Mouse (Mus musculus): ENCODE data around the gene Igfbp2. TPM values are rescaled to one million over a fixed set of nuclear protein-coding genes. Genes with fewer than 3 reads are reported as not detected.

The Igfbp2 gene
- polyA plus RNA-seq, 1 experiment from 2014 or later, result 148 TPM

DNA sequence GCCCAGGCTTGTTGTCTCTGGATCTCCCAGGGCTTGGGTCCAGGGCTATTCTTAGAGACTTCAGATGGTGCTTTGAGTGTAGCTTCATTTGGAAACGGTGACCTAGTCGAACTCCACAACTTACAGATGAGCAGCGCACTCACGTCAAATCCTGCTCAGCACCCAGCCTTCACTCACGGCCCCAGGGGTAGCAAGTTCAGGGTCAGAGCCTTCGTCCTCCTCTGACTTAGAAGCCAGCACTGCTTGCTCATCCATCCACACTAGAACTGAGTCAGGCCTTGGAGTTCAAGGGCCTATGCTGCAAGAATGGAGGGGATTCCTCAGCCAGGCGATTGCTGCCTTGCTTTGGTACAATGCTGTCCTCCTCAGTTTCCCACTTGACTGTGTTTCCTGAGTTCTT lies 15.5 kb downstream of the Igfbp2 start:
- Histone ChIP-seq H3K9ac (no peak overlapping the region), H3K27ac (no peak overlapping the region), H3K4me1 (replicated peaks) (no peaks in the 10 kb centered on the region), H3K4me2 (replicated peaks) (no peak overlapping the region), H3K36me3 (no peaks in the 10 kb centered on the region), H3K9me3 (no peaks in the 10 kb centered on the region), H3K4me3 (replicated peaks) (no peak overlapping the region), H3K27me3 (replicated peaks) (no peaks in the 10 kb centered on the region)
- WGBS, result 86% methylated on average over 7 of the region's 7 CpGs
- ATAC-seq, result no peak

DNA sequence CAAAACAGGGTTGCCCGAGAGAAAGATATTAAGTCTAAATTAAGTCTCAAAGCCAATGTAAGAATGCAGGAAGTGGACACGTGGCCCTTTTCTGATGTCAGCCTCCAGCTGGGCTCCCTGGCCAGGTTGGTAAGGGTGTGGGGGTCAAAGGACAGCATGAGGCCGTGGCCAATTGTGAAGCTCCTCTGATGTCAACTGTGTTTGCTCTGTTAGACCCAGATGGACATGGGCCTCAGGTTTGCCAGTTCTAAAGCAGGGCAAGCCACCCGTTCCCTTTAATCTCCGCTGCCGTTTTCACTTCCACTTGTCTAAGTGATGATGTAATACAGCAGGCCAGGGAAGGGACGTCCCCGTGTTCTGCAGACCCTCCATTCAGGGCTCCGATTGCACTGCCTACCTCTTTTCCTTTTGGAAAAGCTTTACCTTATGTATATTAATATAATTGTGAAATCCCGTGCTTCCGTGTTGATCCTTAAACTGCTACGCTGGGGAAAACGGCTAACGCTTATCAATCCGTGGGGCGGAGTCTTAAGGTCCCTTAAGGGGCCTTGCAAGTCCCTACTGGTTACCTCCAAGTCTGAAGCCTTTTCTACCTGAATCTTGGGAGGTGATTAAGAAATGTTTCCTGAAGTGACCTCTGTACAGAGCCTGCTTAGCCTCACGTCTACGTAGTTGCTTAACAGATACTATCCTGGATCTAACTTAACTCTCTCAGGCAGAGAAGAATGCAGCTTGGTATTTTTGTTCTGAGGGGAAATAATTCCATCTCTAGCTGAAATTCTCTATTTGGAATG lies 18.6 kb downstream of the Igfbp2 start:
- ATAC-seq, result peak; percentile 47; the same call in 1 of the 2 replicates
- WGBS, result 74% methylated on average over 18 of the region's 18 CpGs
- H3K9ac ChIP-seq, result no peak overlapping the region

DNA sequence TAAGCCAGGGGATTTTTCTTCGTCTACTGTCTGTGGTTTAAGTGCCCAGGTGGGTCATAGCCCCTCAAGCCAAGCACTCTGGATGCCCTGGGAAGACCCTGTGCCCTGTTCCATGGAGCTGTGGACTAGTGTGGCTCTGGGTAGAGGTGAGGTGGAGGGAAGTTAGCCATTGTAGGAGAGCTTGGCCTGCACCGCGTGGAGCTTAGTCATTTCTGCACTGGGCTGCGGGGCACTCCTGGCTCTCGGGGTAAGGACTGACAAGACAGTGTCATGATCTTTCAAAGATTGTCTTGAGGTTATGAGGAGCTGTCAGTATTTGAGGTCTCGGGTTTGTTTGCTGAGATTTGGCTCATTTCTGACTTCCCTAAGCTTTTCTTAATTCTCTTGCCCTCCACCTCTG lies 20.4 kb downstream of the Igfbp2 start:
- Histone ChIP-seq H3K4me2 (replicated peaks) (no peak overlapping the region), H3K4me3 (replicated peaks) (no peak overlapping the region), H3K36me3 (no peaks in the 10 kb centered on the region), H3K9me3 (no peaks in the 10 kb centered on the region), H3K27me3 (replicated peaks) (no peaks in the 10 kb centered on the region), H3K4me1 (replicated peaks) (no peaks in the 10 kb centered on the region), H3K27ac (no peak overlapping the region), H3K9ac (no peak overlapping the region)
- no peak for ATAC-seq
- 89% methylated on average over 6 of the region's 6 CpGs for WGBS

More for the DNA sequence above, 18.6 kb downstream of the Igfbp2 start:
- H3K9me3 ChIP-seq, result no peaks in the 10 kb centered on the region
- no peak overlapping the region for H3K4me2 ChIP-seq (replicated peaks)
- H3K4me3 ChIP-seq (replicated peaks), result no peak overlapping the region
- H3K4me1 ChIP-seq (replicated peaks), result no peaks in the 10 kb centered on the region
- H3K27me3 ChIP-seq (replicated peaks), result no peaks in the 10 kb centered on the region
- no peak overlapping the region for H3K27ac ChIP-seq
- no peaks in the 10 kb centered on the region for H3K36me3 ChIP-seq

DNA sequence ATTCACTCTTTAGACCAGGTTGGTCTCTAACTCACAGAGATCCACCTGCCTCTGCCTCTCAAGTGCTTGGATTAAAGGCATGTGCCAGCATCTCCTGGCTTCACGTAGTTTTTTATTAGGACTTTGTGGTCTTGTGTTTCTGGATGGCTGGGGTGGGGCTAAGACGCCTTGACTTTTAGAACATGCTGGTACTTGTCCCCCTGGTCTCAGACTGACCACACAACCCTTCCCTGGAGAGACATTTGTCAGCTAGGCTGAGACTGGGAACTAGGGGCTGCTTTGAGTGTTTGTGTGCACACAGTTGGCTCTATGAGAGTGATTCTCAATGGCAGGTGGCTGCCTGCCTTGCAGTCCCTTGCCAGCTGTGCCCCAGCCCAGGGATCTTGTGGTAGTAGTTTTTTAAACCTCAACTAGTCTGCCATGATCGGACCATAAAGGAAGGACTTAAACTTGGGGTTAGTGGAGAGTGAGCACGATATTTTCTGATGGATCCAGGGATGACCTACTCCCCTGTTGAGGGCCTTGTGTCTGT lies 23.6 kb downstream of the Igfbp2 start:
- Histone ChIP-seq H3K36me3 (no peaks in the 10 kb centered on the region), H3K4me2 (replicated peaks) (no peak overlapping the region), H3K27me3 (replicated peaks) (no peaks in the 10 kb centered on the region), H3K9ac (no peak overlapping the region), H3K9me3 (no peaks in the 10 kb centered on the region), H3K4me1 (replicated peaks) (no peaks in the 10 kb centered on the region), H3K27ac (no peak overlapping the region), H3K4me3 (replicated peaks) (no peak overlapping the region)
- WGBS, result 84% methylated on average over 4 of the region's 4 CpGs
- ATAC-seq, result no peak

DNA sequence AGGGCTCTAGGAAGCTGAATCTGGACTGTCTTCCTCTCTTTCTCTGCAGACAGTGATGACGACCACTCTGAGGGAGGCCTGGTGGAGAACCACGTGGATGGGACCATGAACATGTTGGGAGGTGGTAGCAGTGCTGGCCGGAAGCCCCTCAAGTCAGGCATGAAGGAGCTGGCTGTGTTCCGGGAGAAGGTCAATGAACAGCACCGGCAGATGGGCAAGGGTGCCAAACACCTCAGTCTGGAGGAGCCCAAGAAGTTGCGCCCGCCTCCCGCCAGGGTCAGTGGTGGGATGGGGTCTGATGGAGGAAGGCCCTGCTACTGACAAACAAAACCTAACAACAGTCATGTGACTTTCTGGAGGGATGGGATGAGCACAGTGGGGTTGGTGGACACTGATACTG lies 24.7 kb downstream of the Igfbp2 start:
- Histone ChIP-seq H3K27me3 (replicated peaks) (no peaks in the 10 kb centered on the region), H3K4me3 (replicated peaks) (no peak overlapping the region), H3K9ac (no peak overlapping the region), H3K9me3 (no peaks in the 10 kb centered on the region), H3K4me2 (replicated peaks) (no peak overlapping the region), H3K36me3 (no peaks in the 10 kb centered on the region), H3K4me1 (replicated peaks) (no peaks in the 10 kb centered on the region), H3K27ac (no peak overlapping the region)
- 85% methylated on average over 8 of the region's 8 CpGs for WGBS
- ATAC-seq, result no peak

DNA sequence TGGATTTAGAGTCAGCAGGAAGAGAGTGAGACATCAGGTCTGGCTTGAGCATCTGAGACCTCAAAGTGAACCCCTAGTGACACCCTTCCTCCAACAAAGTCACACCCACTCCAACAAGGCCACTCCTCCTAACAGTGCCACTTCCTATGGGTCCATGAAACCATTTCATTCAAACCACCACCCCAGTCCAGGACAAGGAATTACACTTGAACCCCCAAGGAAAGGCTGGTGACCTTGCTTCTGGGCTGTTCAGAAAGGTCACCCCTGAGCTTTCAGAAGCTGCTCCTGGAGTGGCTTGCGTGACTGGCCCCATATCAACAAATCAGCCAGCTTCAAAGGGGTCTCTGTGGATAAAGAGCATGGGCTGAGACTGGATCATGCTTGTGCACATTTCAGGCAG lies 29.5 kb downstream of the Igfbp2 start:
- Histone ChIP-seq H3K27ac (no peak overlapping the region), H3K9me3 (no peaks in the 10 kb centered on the region), H3K9ac (no peak overlapping the region), H3K27me3 (replicated peaks) (no peaks in the 10 kb centered on the region), H3K4me1 (replicated peaks) (no peaks in the 10 kb centered on the region), H3K4me2 (replicated peaks) (no peak overlapping the region), H3K36me3 (no peaks in the 10 kb centered on the region), H3K4me3 (replicated peaks) (no peak overlapping the region)
- no peak for ATAC-seq
- 84% methylated on average over 1 of the region's 1 CpGs for WGBS

DNA sequence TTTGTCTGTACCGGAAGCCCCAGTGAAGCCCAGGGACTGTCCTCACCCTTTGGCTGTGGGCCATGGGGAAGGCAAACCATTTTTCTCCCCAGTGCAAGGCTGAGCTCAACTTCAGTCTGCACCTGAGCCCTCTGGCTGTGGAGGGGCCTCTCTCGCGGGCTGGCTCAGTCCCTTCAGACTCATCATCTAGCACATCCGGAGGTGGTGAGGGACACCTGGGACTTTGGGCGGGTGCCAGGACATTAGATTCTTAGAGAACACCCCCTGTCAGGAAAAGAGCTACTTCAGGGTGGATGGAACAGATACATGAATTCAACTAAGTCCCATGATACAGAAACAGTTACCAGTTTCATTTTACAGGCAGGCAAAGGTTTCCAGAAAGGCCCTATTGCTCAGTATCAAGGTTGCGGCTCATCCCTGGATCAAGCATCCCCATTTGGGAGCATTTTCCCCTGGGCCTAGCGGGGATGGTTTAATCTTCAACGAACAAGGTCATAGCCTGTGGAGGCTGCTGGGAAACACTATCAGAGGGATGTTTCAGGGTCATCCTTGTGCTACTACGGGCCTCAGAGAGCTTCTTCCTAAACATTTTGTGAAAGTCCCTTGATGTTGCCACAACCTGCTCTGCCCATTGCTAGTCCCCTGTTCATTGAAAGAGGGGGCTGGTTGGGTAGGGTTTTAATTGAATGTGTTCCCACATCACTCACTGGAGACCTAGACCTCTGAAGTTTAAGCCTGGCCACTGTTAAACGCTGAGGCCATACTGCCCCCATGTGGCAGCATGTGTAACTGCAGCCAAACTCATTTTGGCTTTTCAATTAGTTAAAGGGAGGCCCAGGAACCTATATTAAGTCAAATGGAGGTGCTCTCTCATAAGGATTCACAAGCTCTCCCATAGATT lies 30.3 kb downstream of the Igfbp2 start:
- H3K4me2 ChIP-seq (replicated peaks), result no peak overlapping the region
- no peaks in the 10 kb centered on the region for H3K27me3 ChIP-seq (replicated peaks)
- no peak overlapping the region for H3K4me3 ChIP-seq (replicated peaks)
- no peaks in the 10 kb centered on the region for H3K9me3 ChIP-seq
- H3K4me1 ChIP-seq (replicated peaks), result no peaks in the 10 kb centered on the region
- 51% methylated on average over 10 of the region's 10 CpGs for WGBS
- H3K9ac ChIP-seq, result no peak overlapping the region
- ATAC-seq, result peak; percentile 34; the same call in 1 of the 2 replicates
- H3K36me3 ChIP-seq, result no peaks in the 10 kb centered on the region
- no peak overlapping the region for H3K27ac ChIP-seq

DNA sequence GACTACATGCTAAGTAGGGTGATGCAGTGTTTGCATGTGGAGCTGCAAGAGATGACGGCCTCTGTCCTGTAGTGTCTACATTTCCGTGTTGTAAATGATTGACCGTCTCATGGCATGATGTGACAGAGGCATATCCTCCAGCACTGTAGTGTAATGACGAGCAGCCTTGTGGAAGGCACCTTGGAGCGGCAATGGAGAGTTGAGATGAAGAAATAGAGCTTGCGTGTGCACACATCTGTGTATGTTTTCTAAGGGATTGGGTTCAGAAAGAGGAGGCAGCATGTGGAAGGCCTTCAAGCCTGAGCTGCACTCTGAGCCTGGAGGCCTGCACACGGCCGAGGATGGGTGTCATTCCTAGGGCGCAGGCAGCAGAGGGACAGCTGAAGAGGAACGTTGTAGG lies 31.4 kb downstream of the Igfbp2 start:
- Histone ChIP-seq H3K4me2 (replicated peaks) (no peak overlapping the region), H3K9me3 (no peaks in the 10 kb centered on the region), H3K27ac (no peak overlapping the region), H3K27me3 (replicated peaks) (no peaks in the 10 kb centered on the region), H3K4me3 (replicated peaks) (no peak overlapping the region), H3K4me1 (replicated peaks) (no peaks in the 10 kb centered on the region), H3K9ac (no peak overlapping the region), H3K36me3 (peaks cover 3% of the 10 kb centered on the region; the same call in 1 of the 2 replicates)
- WGBS, result 84% methylated on average over 10 of the region's 10 CpGs
- no peak for ATAC-seq

DNA sequence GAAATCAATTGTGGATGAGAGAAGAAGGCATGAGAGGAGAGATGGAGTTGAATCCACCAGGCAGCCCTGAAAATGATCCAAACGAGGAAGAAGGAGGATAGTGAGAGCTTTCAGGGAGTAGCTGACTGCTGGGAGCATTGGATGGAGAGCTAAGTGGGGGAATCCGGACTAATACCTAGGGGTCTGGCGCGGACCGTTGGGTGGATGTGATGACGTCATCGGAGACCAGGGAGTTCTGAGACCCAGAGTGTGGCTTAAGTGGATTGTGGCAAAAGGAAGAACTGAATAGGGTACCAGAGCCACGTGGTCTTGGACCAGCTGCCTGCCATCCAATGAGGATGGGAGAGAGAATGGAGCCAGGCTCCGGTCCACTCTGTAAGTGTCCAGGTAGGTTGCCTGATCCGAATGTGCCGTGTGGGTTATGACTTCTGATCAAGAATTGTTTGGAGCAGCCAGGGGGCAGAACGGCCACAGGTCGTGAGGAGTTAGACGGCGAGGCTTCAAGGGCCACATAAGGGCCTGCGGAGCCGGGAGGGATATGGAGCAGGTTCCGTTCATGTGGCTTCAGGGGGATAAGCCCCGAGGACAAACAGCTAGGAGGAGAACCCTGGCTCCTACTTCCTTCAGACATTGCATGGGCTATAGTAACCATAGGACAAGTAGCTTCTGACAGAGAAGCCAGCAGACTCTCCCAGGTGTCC lies 32.1 kb downstream of the Igfbp2 start:
- 84% methylated on average over 19 of the region's 19 CpGs for WGBS
- Histone ChIP-seq H3K9me3 (no peaks in the 10 kb centered on the region), H3K9ac (no peak overlapping the region), H3K27ac (no peak overlapping the region), H3K4me1 (replicated peaks) (no peaks in the 10 kb centered on the region), H3K36me3 (peaks cover 3% of the 10 kb centered on the region; the same call in 1 of the 2 replicates), H3K27me3 (replicated peaks) (no peaks in the 10 kb centered on the region), H3K4me3 (replicated peaks) (no peak overlapping the region), H3K4me2 (replicated peaks) (no peak overlapping the region)
- no peak for ATAC-seq

DNA sequence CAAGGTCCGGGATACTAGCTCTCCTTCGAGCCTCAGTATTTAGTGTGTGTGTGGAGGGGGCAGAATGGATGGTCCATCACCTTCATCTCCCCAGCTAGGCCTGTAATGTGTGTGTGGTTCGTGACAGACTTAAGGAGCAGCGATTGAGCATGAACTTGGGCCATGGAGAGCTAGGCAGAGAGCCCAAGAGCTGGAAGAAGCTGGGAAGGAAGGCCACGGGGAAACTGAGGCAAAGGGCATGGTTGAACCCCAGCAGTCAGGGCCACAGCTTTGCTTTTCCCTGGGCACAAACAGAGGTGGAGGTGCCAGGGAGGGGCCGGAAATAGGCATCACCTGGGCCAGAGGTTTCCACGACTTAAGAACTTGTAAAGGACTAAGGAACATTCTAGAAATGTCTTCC lies 32.8 kb downstream of the Igfbp2 start:
- H3K9me3 ChIP-seq, result no peaks in the 10 kb centered on the region
- H3K27ac ChIP-seq, result no peak overlapping the region
- H3K4me3 ChIP-seq (replicated peaks), result no peak overlapping the region
- no peaks in the 10 kb centered on the region for H3K4me1 ChIP-seq (replicated peaks)
- H3K36me3 ChIP-seq, result peaks cover 3% of the 10 kb centered on the region; the same call in 1 of the 2 replicates
- no peak overlapping the region for H3K4me2 ChIP-seq (replicated peaks)
- no peaks in the 10 kb centered on the region for H3K27me3 ChIP-seq (replicated peaks)
- ATAC-seq, result no peak
- no peak overlapping the region for H3K9ac ChIP-seq
- WGBS, result 81% methylated on average over 7 of the region's 7 CpGs

DNA sequence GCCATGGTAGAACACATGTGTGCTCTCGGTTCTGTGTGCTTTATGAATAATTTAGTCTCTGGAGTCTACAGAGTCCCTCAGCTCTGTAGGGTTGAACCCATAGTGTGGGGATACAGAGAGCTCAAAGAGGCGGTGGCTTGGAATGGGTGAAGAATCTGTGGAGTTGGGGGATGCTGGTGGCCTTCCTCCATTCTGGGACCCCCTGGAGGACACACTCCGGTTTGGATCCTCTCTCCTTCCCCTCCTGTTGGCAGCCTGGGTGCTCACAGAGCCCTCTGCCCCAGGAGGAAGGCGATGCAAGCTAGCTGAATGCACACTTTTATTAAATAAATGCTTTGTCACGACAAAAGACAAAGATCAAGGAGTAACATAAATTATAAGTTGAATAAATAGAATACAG lies 33.3 kb downstream of the Igfbp2 start:
- Histone ChIP-seq H3K9ac (no peak overlapping the region), H3K9me3 (no peaks in the 10 kb centered on the region), H3K4me3 (replicated peaks) (no peak overlapping the region), H3K4me1 (replicated peaks) (no peaks in the 10 kb centered on the region), H3K4me2 (replicated peaks) (no peak overlapping the region), H3K36me3 (peaks cover 3% of the 10 kb centered on the region; the same call in 1 of the 2 replicates), H3K27me3 (replicated peaks) (no peaks in the 10 kb centered on the region), H3K27ac (no peak overlapping the region)
- no peak for ATAC-seq
- WGBS, result 69% methylated on average over 5 of the region's 5 CpGs

DNA sequence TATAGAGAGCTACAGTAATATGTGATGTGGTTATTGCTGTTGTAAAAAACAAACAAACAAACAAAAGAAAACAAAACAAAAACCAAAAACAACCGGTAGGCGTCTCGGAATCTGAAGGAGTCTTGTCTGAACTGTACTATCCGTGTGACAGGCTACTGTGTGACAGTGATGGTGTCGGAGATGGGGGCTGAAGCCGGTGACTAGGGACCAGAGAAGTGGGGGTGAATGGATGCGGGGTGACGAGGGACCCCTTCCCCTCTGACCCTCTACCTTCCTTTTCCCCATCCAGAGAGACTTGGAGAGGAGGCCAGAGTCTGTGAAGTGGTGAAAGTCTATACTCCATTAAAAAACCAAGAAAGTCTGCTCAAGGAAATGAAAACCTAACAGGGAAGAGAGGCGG lies 34.0 kb downstream of the Igfbp2 start:
- no peak for ATAC-seq
- no peak overlapping the region for H3K9ac ChIP-seq
- no peaks in the 10 kb centered on the region for H3K27me3 ChIP-seq (replicated peaks)
- no peak overlapping the region for H3K4me2 ChIP-seq (replicated peaks)
- peaks cover 3% of the 10 kb centered on the region; the same call in 1 of the 2 replicates for H3K36me3 ChIP-seq
- 84% methylated on average over 9 of the region's 9 CpGs for WGBS
- no peak overlapping the region for H3K27ac ChIP-seq
- H3K9me3 ChIP-seq, result no peaks in the 10 kb centered on the region
- H3K4me3 ChIP-seq (replicated peaks), result no peak overlapping the region
- no peaks in the 10 kb centered on the region for H3K4me1 ChIP-seq (replicated peaks)
